In genomic region chr17:80577214-80577613, GRCm38 (mm10) we compare ENCODE assay signal across 9 mouse cellular contexts. TPM values are rescaled to one million over a fixed set of nuclear protein-coding genes. Genes with fewer than 3 reads are reported as not detected.
DNase-seq lines count a peak whose midpoint lies in the region; ATAC-seq and TF ChIP-seq lines count a peak whose summit lies in the region.
"Had no signal": no experiment of that assay in that cellular context is flagged by ENCODE, and none has a peak within 500 bp of the region (broad histone marks: within the 10 kb centered on the region; RNA-seq: fewer than 3 reads in every experiment).

No protein-coding gene starts in this region.

- no peak for TF ChIP-seq EP300 in heart, postnatal 0 days (IDR thresholded peaks at IDR 0.05; ENCODE audit: low read depth)
- TF ChIP-seq EP300 in liver, postnatal 0 days (IDR thresholded peaks at IDR 0.05; ENCODE audit: low read depth), result no peak

- no peaks in the 10 kb centered on the region for H3K27me3 ChIP-seq in heart, postnatal 0 days (ENCODE audit: control insufficient read depth, insufficient read depth, low read length)
- no peaks in the 10 kb centered on the region for H3K27me3 ChIP-seq in liver, postnatal 0 days (ENCODE audit: insufficient read depth, low read length)
- H3K27me3 ChIP-seq in neural tube, embryonic 14.5 days (ENCODE audit: control insufficient read depth, insufficient read depth, low read length), result no peaks in the 10 kb centered on the region
- no peaks in the 10 kb centered on the region for H3K27me3 ChIP-seq in testis, adult 2 months (ENCODE audit: control insufficient read depth, insufficient read depth, low read length)

- DNase-seq in gastrocnemius, postnatal 10 days, result peak; percentile 30
- DNase-seq in gastrocnemius, postnatal 25 days, result no peak
- DNase-seq in embryo, embryonic 10.5 days (ENCODE audit: low spot score), result peak; percentile 79
- peak; percentile 34 for DNase-seq in heart, postnatal 0 days (ENCODE audit: low spot score)
- peak; percentile 73 to 83 for DNase-seq in layer of hippocampus, adult 18-20 months (ENCODE audit: low spot score in 2 of 2)
- peak; percentile 69 for DNase-seq in liver, postnatal 0 days

- 0 out of 2 replicates have a peak overlapping the region, but pooled peaks have one; percentile 24 for H3K9ac ChIP-seq in heart, postnatal 0 days (replicated peaks; ENCODE audit: low read depth, low read length)
- H3K9ac ChIP-seq in liver, postnatal 0 days (replicated peaks), result peak overlapping the region; percentile 35; the same call in 1 of the 2 replicates
- H3K9ac ChIP-seq in neural tube, embryonic 14.5 days (replicated peaks; ENCODE audit: low read depth, low read length), result peak overlapping the region; percentile 55

- no peak for TF ChIP-seq CTCF in heart, postnatal 0 days (IDR thresholded peaks at IDR 0.05; ENCODE audit: low read depth)
- no peak for TF ChIP-seq CTCF in liver, postnatal 0 days (IDR thresholded peaks at IDR 0.05; ENCODE audit: low read depth)
- no peak for TF ChIP-seq CTCF in testis, adult 2 months (IDR thresholded peaks at IDR 0.05; ENCODE audit: control insufficient read depth, insufficient read depth, insufficient replicate concordance, low read depth, low read length)

- ATAC-seq in heart, postnatal 0 days (ENCODE audit: insufficient read depth, low read depth), result peak; percentile 71; the same call in 1 of the 2 replicates
- peak; percentile 62 for ATAC-seq in liver, postnatal 0 days
- ATAC-seq in neural tube, embryonic 14.5 days (ENCODE audit: low read depth), result peak; percentile 93

- no peaks in the 10 kb centered on the region; the same call in 1 of the 2 replicates for H3K4me1 ChIP-seq in heart, postnatal 0 days (ENCODE audit: control insufficient read depth, insufficient read depth)
- peaks cover 10% of the 10 kb centered on the region for H3K4me1 ChIP-seq in liver, postnatal 0 days (ENCODE audit: insufficient read depth)
- H3K4me1 ChIP-seq in neural tube, embryonic 14.5 days (ENCODE audit: control insufficient read depth, insufficient read depth, low read length), result 0 out of 2 replicates have a peak, but pooled peaks cover 4% of the 10 kb centered on the region
- peaks cover 9% of the 10 kb centered on the region for H3K4me1 ChIP-seq in testis, adult 2 months (ENCODE audit: control insufficient read depth, insufficient read depth, low read length)

- H3K27ac ChIP-seq in heart, postnatal 0 days (ENCODE audit: low read depth), result no peak overlapping the region
- no peak overlapping the region for H3K27ac ChIP-seq in liver, postnatal 0 days (ENCODE audit: low read depth)
- H3K27ac ChIP-seq in neural tube, embryonic 14.5 days (ENCODE audit: low read depth, low read length), result 0 out of 2 replicates have a peak overlapping the region, but pooled peaks have one; percentile 40
- H3K27ac ChIP-seq in testis, adult 2 months (ENCODE audit: control insufficient read depth, insufficient read depth, low read depth, low read length), result peak overlapping the region; percentile 81

- H3K4me3 ChIP-seq in heart, postnatal 0 days (ENCODE audit: low read depth, low read length), result peak overlapping the region; percentile 40
- peak overlapping the region; percentile 43 for H3K4me3 ChIP-seq in liver, postnatal 0 days (ENCODE audit: low read depth, low read length)
- peak overlapping the region; percentile 39 for H3K4me3 ChIP-seq in neural tube, embryonic 14.5 days (ENCODE audit: low read depth, low read length)
- H3K4me3 ChIP-seq in testis, adult 2 months (ENCODE audit: control insufficient read depth, low read depth, low read length), result peak overlapping the region; percentile 95

- peak; percentile 84; the same call in 1 of the 2 replicates for TF ChIP-seq POLR2A in testis, adult 2 months (IDR thresholded peaks at IDR 0.05; ENCODE audit: control insufficient read depth, low read depth, low read length)

- no peaks in the 10 kb centered on the region for H3K9me3 ChIP-seq in heart, postnatal 0 days (replicated peaks; ENCODE audit: control insufficient read depth, low read length)
- H3K9me3 ChIP-seq in liver, postnatal 0 days (ENCODE audit: low read length), result no peaks in the 10 kb centered on the region
- H3K9me3 ChIP-seq in neural tube, embryonic 14.5 days (ENCODE audit: control insufficient read depth, low read length), result no peaks in the 10 kb centered on the region
- H3K9me3 ChIP-seq: G1E had no signal

- peaks cover 20% of the 10 kb centered on the region; the same call in 1 of the 2 replicates for H3K36me3 ChIP-seq in heart, postnatal 0 days (replicated peaks; ENCODE audit: control insufficient read depth, insufficient read depth, low read length)
- H3K36me3 ChIP-seq in liver, postnatal 0 days (replicated peaks; ENCODE audit: insufficient read depth, low read length), result 0 out of 2 replicates have a peak, but pooled peaks cover 6% of the 10 kb centered on the region
- H3K36me3 ChIP-seq in neural tube, embryonic 14.5 days (ENCODE audit: control insufficient read depth, insufficient read depth, low read length), result 0 out of 2 replicates have a peak, but pooled peaks cover 5% of the 10 kb centered on the region
- H3K36me3 ChIP-seq in testis, adult 2 months (ENCODE audit: control insufficient read depth, insufficient read depth, low read length), result no peaks in the 10 kb centered on the region; the same call in 1 of the 2 replicates
- H3K36me3 ChIP-seq: G1E had no signal

- peak overlapping the region; percentile 78 for H3K4me2 ChIP-seq in heart, postnatal 0 days (ENCODE audit: low read depth, low read length)
- peak overlapping the region; percentile 79 for H3K4me2 ChIP-seq in liver, postnatal 0 days (ENCODE audit: low read depth, low read length)
- H3K4me2 ChIP-seq in neural tube, embryonic 14.5 days (ENCODE audit: low read depth, low read length), result peak overlapping the region; percentile 80

- WGBS in heart, postnatal 0 days, result under 1% methylated on average over 30 of the region's 30 CpGs
- WGBS in liver, postnatal 0 days (ENCODE audit: insufficient replicate concordance), result 0% methylated on average over 30 of the region's 30 CpGs
- under 1% methylated on average over 30 of the region's 30 CpGs for WGBS in neural tube, embryonic 14.5 days

RNA-seq across cellular contexts. Expression of gene Cdkl4, which starts 0.4 kb away (rescaled TPM):
- under 1 TPM; 0.09 to 0.14 TPM for total RNA-seq in gastrocnemius, postnatal 10 days (2021)
- total RNA-seq in gastrocnemius, postnatal 25 days (2021), result not detected
- 0.08 TPM in 1 of 2 replicates, not detected in the other for total RNA-seq in heart, postnatal 0 days (2014; rRNA removed; ENCODE audit: low replicate concordance)
- 0.05 and 0.10 TPM in 2 replicates for polyA plus RNA-seq in heart, postnatal 0 days (2015; fragmentation: Nextera tagmentation; extraction: Ambion mirVana)
- 10 to 100 TPM; 15.6 to 18.1 TPM for total RNA-seq in layer of hippocampus, adult 18-20 months (2021)
- 0.17 and 0.34 TPM in 2 replicates for polyA plus RNA-seq in liver, postnatal 0 days (2015; fragmentation: Nextera tagmentation; extraction: Ambion mirVana)
- polyA plus RNA-seq in neural tube, embryonic 14.5 days (2014; fragmentation: Nextera tagmentation; extraction: Ambion mirVana), result 4.5 and 7.4 TPM in 2 replicates
- polyA plus RNA-seq in testis, adult 2 months (2012; rRNA removed), result 18.3 and 19.6 TPM in 2 replicates
- polyA plus RNA-seq: G1E had no signal

Comparison
In these comparisons a context has a peak if more than half of its experiments do, and no peak if none do; other contexts are left out.
1. H3K27ac ChIP-seq: peak in neural tube, embryonic 14.5 days (single experiment) and testis, adult 2 months (single experiment); none in heart, postnatal 0 days (single experiment) and liver, postnatal 0 days (single experiment).
2. H3K4me3 ChIP-seq: peak in every context shown above with its lines; median percentile 95 in testis, adult 2 months; 43 in liver, postnatal 0 days; 40 in heart, postnatal 0 days; 39 in neural tube, embryonic 14.5 days.
3. RNA of gene Cdkl4, which starts 0.4 kb away (total RNA-seq): 15.6 to 18.1 TPM in layer of hippocampus, adult 18-20 months; 0.09 to 0.14 TPM in gastrocnemius, postnatal 10 days, not detected in gastrocnemius, postnatal 25 days and 0.08 TPM in heart, postnatal 0 days; every median in the first group is over 10 times any median in the second.
4. Peak in every context shown above with its lines, with median percentiles within 50 percentile points of each other: ATAC-seq, H3K4me2 ChIP-seq and H3K9ac ChIP-seq.